Mouse (Mus musculus): ENCODE data around the gene Olfr1386. TPM values are rescaled to one million over a fixed set of nuclear protein-coding genes. Genes with fewer than 3 reads are reported as not detected.
"Not testable (repeated sequence)": the region's sequence is repeated elsewhere in the genome, so short reads cannot be mapped to it uniquely, and the experiment has no call there.

Gene Olfr1386
- not detected in 2 replicates for polyA plus RNA-seq (2015; fragmentation: Nextera tagmentation; extraction: Ambion mirVana)

GRCm38 (mm10) chr11:49464746-49465145 lies at the start of gene Olfr1386:
Gene Olfr1386 (plus strand): TSS chr11:49465046.
- not testable (repeated sequence) for H3K9me3 ChIP-seq (ENCODE audit: low read length); H3K27me3 ChIP-seq (replicated peaks; ENCODE audit: insufficient read depth, low read length); H3K9ac ChIP-seq (replicated peaks; ENCODE audit: low read depth); H3K4me1 ChIP-seq (ENCODE audit: insufficient read depth, low read depth, low read length); DNase-seq (ENCODE audit: low spot score); H3K4me3 ChIP-seq (ENCODE audit: low read depth, low read length); ATAC-seq; H3K27ac ChIP-seq (ENCODE audit: low read length); H3K36me3 ChIP-seq (ENCODE audit: insufficient read depth, low read length); H3K4me2 ChIP-seq (replicated peaks; ENCODE audit: low read depth, low read length)
- WGBS = 84% methylated on average over 2 of the region's 3 CpGs

DNA sequence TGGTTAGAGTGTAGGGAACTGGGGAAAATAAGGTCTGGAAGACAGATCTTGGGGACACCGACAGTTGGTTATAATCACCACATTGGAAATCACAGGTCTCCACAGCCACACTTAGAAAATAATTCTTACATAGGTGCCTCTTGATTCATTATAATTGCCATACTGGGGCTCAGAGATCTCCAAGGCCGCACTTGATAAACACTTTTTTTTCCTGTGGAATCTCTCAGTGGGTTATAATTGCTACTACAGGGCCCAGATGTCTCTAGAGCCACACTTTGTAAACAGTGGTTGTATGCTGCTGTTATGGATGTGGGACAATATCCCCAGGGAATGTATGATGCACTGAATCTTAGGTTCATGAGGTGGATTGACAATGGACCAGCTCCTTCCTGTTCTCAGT lies 42.1 kb upstream of the Olfr1386 start, which contains the start of gene Olfr1389:
TSS of gene Olfr1389 (plus strand) at position 301 of the 400 bp plus-strand sequence.
- DNase-seq (ENCODE audit: low spot score) (no peak), ATAC-seq (no peak)
- TF ChIP-seq EP300 (IDR thresholded peaks at IDR 0.05) (no peak), CTCF (IDR thresholded peaks at IDR 0.05) (no peak)
- no peak within 1 kb of the TSS for H3K27ac ChIP-seq (ENCODE audit: low read length)
- H3K36me3 ChIP-seq (ENCODE audit: insufficient read depth, low read length) = no peaks in the 10 kb centered on the region
- H3K4me1 ChIP-seq (ENCODE audit: insufficient read depth, low read depth, low read length) = no peaks in the 10 kb centered on the region
- H3K27me3 ChIP-seq (replicated peaks; ENCODE audit: insufficient read depth, low read length) = no peaks in the 10 kb centered on the region
- no peaks in the 10 kb centered on the region for H3K9me3 ChIP-seq (ENCODE audit: low read length)
- no peak within 1 kb of the TSS for H3K9ac ChIP-seq (replicated peaks; ENCODE audit: low read depth)
- no peak within 1 kb of the TSS for H3K4me3 ChIP-seq (ENCODE audit: low read depth, low read length)
- H3K4me2 ChIP-seq (replicated peaks; ENCODE audit: low read depth, low read length) = no peak within 1 kb of the TSS
- 95% methylated on average over 2 of the region's 2 CpGs for WGBS

- Histone ChIP-seq H3K9ac (replicated peaks; ENCODE audit: low read depth) (no peak overlapping the region), H3K4me2 (replicated peaks; ENCODE audit: low read depth, low read length) (no peak overlapping the region), H3K36me3 (ENCODE audit: insufficient read depth, low read length) (no peaks in the 10 kb centered on the region), H3K27me3 (replicated peaks; ENCODE audit: insufficient read depth, low read length) (no peaks in the 10 kb centered on the region), H3K4me3 (ENCODE audit: low read depth, low read length) (no peak overlapping the region), H3K4me1 (ENCODE audit: insufficient read depth, low read depth, low read length) (no peaks in the 10 kb centered on the region), H3K27ac (ENCODE audit: low read length) (no peak overlapping the region), H3K9me3 (ENCODE audit: low read length) (no peaks in the 10 kb centered on the region)
- TF ChIP-seq CTCF (IDR thresholded peaks at IDR 0.05) (no peak), EP300 (IDR thresholded peaks at IDR 0.05) (no peak)
- ATAC-seq (no peak), DNase-seq (ENCODE audit: low spot score) (no peak)
- 74% methylated on average over 1 of the region's 1 CpGs for WGBS
Observed at GRCm38 (mm10) chr11:49425257-49425927, 39.5 kb upstream of the Olfr1386 start.

DNA sequence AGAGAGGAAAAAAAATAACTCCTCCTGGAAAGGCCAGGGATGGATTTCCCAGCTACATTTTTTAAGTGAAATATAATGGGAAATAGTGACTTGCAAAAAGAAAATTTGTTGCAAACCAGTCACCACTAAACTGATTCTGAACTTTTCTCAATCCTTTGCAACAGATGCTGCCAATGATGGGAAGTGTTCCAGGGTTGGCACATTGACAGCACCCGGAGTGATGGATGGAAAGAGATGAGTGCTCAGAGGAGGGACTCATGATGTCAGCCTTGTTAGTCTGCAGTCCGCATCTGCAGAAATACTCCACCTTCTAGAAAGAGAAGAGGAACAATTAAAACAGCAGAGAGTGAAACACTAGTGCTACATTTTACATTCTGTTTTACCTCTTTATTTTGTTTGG lies 35.2 kb upstream of the Olfr1386 start:
- DNase-seq (ENCODE audit: low spot score) = no peak
- no peak overlapping the region for H3K4me2 ChIP-seq (replicated peaks; ENCODE audit: low read depth, low read length)
- WGBS = 76% methylated on average over 2 of the region's 2 CpGs
- ATAC-seq = no peak
- no peaks in the 10 kb centered on the region for H3K9me3 ChIP-seq (ENCODE audit: low read length)
- H3K4me1 ChIP-seq (ENCODE audit: insufficient read depth, low read depth, low read length) = no peaks in the 10 kb centered on the region
- no peaks in the 10 kb centered on the region for H3K27me3 ChIP-seq (replicated peaks; ENCODE audit: insufficient read depth, low read length)
- TF ChIP-seq EP300 (IDR thresholded peaks at IDR 0.05) (no peak), CTCF (IDR thresholded peaks at IDR 0.05) (no peak)
- no peak overlapping the region for H3K9ac ChIP-seq (replicated peaks; ENCODE audit: low read depth)
- no peak overlapping the region for H3K27ac ChIP-seq (ENCODE audit: low read length)
- no peak overlapping the region for H3K4me3 ChIP-seq (ENCODE audit: low read depth, low read length)
- no peaks in the 10 kb centered on the region for H3K36me3 ChIP-seq (ENCODE audit: insufficient read depth, low read length)

DNA sequence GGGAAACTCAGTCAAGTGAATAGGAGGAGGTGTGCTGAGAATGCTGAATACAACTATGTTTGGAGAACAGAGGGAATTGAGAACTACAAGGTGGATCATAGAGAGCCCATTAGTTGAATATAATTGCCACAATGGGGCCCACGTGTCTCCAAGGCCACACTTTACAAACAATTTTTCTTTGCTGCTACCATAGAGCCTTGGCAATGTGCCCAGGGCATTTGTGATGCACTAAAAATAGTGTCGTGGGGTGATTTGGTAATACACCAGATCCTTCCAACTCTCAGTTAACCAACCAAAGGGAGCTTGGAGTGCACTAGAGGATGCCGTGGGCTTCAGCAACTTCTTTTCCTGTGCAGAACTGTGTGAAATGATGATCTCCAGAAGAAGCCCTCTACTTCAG lies 28.4 kb upstream of the Olfr1386 start, which contains the start of gene Olfr1388:
TSS of gene Olfr1388 (plus strand) at position 214 of the 400 bp plus-strand sequence.
- Histone ChIP-seq H3K4me3 (ENCODE audit: low read depth, low read length) (no peak within 1 kb of the TSS), H3K27me3 (replicated peaks; ENCODE audit: insufficient read depth, low read length) (no peaks in the 10 kb centered on the region), H3K9ac (replicated peaks; ENCODE audit: low read depth) (no peak within 1 kb of the TSS), H3K36me3 (ENCODE audit: insufficient read depth, low read length) (no peaks in the 10 kb centered on the region), H3K4me1 (ENCODE audit: insufficient read depth, low read depth, low read length) (no peaks in the 10 kb centered on the region), H3K9me3 (ENCODE audit: low read length) (no peaks in the 10 kb centered on the region), H3K4me2 (replicated peaks; ENCODE audit: low read depth, low read length) (no peak within 1 kb of the TSS), H3K27ac (ENCODE audit: low read length) (no peak within 1 kb of the TSS)
- WGBS = 38% methylated on average over 3 of the region's 3 CpGs
- TF ChIP-seq CTCF (IDR thresholded peaks at IDR 0.05) = no peak
- no peak for TF ChIP-seq EP300 (IDR thresholded peaks at IDR 0.05)
- DNase-seq (ENCODE audit: low spot score) (no peak), ATAC-seq (no peak)

DNA sequence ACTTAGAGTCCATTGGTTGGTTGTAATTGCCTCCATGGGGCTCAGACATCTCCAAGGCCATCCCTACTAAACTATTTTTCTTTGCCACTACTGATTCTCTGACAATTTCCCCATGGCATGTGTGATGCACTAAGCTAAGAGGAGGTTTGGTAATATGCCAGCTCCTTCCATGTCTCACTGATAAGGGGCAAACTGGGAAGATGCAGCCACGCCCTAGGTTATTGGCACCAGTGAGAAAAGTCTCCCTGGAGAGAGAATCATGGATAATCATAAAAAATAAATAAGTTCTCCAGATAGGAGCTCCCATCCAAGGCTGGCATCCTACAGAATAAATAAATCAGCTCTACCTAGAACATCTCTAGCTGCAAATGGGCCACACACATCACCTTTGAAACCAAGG lies 9.8 kb upstream of the Olfr1386 start, which contains the start of gene Olfr1387:
TSS of gene Olfr1387 (plus strand) at position 301 of the 400 bp plus-strand sequence.
- no peak for TF ChIP-seq CTCF (IDR thresholded peaks at IDR 0.05)
- no peak for TF ChIP-seq EP300 (IDR thresholded peaks at IDR 0.05)

More for the DNA sequence above, 9.8 kb upstream of the Olfr1386 start, which contains the start of gene Olfr1387:
- Histone ChIP-seq H3K4me2 (replicated peaks; ENCODE audit: low read depth, low read length) (no peak within 1 kb of the TSS), H3K4me1 (ENCODE audit: insufficient read depth, low read depth, low read length) (no peaks in the 10 kb centered on the region), H3K9ac (replicated peaks; ENCODE audit: low read depth) (no peak within 1 kb of the TSS), H3K36me3 (ENCODE audit: insufficient read depth, low read length) (no peaks in the 10 kb centered on the region), H3K4me3 (ENCODE audit: low read depth, low read length) (no peak within 1 kb of the TSS), H3K27ac (ENCODE audit: low read length) (no peak within 1 kb of the TSS), H3K9me3 (ENCODE audit: low read length) (no peaks in the 10 kb centered on the region), H3K27me3 (replicated peaks; ENCODE audit: insufficient read depth, low read length) (no peaks in the 10 kb centered on the region)
- ATAC-seq = no peak
- DNase-seq (ENCODE audit: low spot score) = no peak
- 50% methylated on average over 1 of the region's 1 CpGs for WGBS
